Mouse (Mus musculus): Measurements from ENCODE around the gene Slc41a2.

- TF ChIP-seq CTCF (IDR thresholded peaks at IDR 0.05; ENCODE audit: borderline replicate concordance, insufficient read depth, low read depth, low read length) (no peak), POLR2A (IDR thresholded peaks at IDR 0.05; ENCODE audit: borderline replicate concordance, insufficient read depth, low read length) (peak; percentile 63; the same call in 1 of the 2 replicates)
These were observed 22.3 kb upstream of the Slc41a2 start, which contains the start of gene D10Wsu102e for GRCm38 (mm10) chr10:83359956-83360355.

All from cerebellum, adult 2 months (tissue).